Mouse (Mus musculus): ENCODE measurements around the gene Ankrd13a. TPM values are rescaled to one million over a fixed set of nuclear protein-coding genes. Genes with fewer than 3 reads are reported as not detected.
"Not testable (repeated sequence)": the region's sequence is repeated elsewhere in the genome, so short reads cannot be mapped to it uniquely, and the experiment has no call there.

Gene Ankrd13a
- polyA plus RNA-seq, 1 experiment from 2014 or later = 37.6 TPM

GRCm38 (mm10) chr5:114818124-114818523, 43.6 kb downstream of the Ankrd13a start:
- no peaks in the 10 kb centered on the region for H3K27me3 ChIP-seq (ENCODE audit: control insufficient read depth, insufficient read depth, low read length)
- no peaks in the 10 kb centered on the region for H3K9me3 ChIP-seq (replicated peaks; ENCODE audit: control insufficient read depth, low read length)
- H3K4me1 ChIP-seq (ENCODE audit: control insufficient read depth, insufficient read depth, low read length) = no peaks in the 10 kb centered on the region
- H3K36me3 ChIP-seq (ENCODE audit: control insufficient read depth, insufficient read depth, low read length) = no peaks in the 10 kb centered on the region
- no peak for ATAC-seq (replicated peaks; ENCODE audit: insufficient number of reproducible peaks, low FRiP score, low TSS enrichment)
- H3K4me2 ChIP-seq = no peak overlapping the region
- H3K27ac ChIP-seq (ENCODE audit: low read depth, low read length) = no peak overlapping the region
- H3K9ac ChIP-seq (ENCODE audit: low read depth, low read length) = no peak overlapping the region
- 70% methylated on average over 10 of the region's 11 CpGs for WGBS (ENCODE audit: insufficient replicate concordance)
- H3K4me3 ChIP-seq (ENCODE audit: low read depth, low read length) = no peak overlapping the region

GRCm38 (mm10) chr5:114822796-114823688, 48.6 kb downstream of the Ankrd13a start, which contains the start of gene 1500011B03Rik:
TSS of gene 1500011B03Rik (minus strand) at chr5:114823468.
- peak; percentile 69 for ATAC-seq (replicated peaks; ENCODE audit: insufficient number of reproducible peaks, low FRiP score, low TSS enrichment)
- Histone ChIP-seq H3K27ac (ENCODE audit: low read depth, low read length) (peak within 1 kb of the TSS; percentile 54), H3K4me1 (ENCODE audit: control insufficient read depth, insufficient read depth, low read length) (peaks cover 2% of the 10 kb centered on the region; the same call in 1 of the 2 replicates), H3K9me3 (replicated peaks; ENCODE audit: control insufficient read depth, low read length) (no peaks in the 10 kb centered on the region), H3K4me3 (ENCODE audit: low read depth, low read length) (peak within 1 kb of the TSS; percentile 82), H3K36me3 (ENCODE audit: control insufficient read depth, insufficient read depth, low read length) (no peaks in the 10 kb centered on the region), H3K27me3 (ENCODE audit: control insufficient read depth, insufficient read depth, low read length) (no peaks in the 10 kb centered on the region), H3K9ac (ENCODE audit: low read depth, low read length) (peak within 1 kb of the TSS; percentile 74), H3K4me2 (peak within 1 kb of the TSS; percentile 78)
- WGBS (ENCODE audit: insufficient replicate concordance) = 8% methylated on average over 53 of the region's 53 CpGs

DNA sequence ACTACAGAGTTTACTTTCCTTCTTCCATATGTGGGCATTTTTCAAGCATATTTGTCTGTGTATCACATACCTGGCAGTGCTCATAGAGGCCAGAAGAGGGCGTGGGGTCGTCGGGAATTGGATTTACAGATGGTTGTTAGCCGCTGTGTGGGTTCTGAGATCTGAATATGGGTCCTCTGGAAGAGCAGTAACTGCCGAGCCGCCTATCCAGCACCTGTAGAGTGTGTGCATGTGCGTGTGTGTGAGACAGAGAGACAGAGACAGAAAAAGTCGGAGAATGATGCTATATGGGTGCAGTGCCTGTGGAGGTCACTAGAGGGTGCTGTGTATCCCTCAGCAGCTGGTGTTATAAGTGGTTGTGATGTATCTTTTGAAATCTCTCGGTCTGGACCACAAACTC, 49.7 kb downstream of the Ankrd13a start:
- no peak overlapping the region for H3K9ac ChIP-seq (ENCODE audit: low read depth, low read length)
- WGBS (ENCODE audit: insufficient replicate concordance) = 16% methylated on average over 9 of the region's 9 CpGs
- 0 out of 2 replicates have a peak overlapping the region, but pooled peaks have one; percentile 0 for H3K4me3 ChIP-seq (ENCODE audit: low read depth, low read length)
- H3K36me3 ChIP-seq (ENCODE audit: control insufficient read depth, insufficient read depth, low read length) = no peaks in the 10 kb centered on the region
- H3K4me2 ChIP-seq = no peak overlapping the region
- no peaks in the 10 kb centered on the region for H3K9me3 ChIP-seq (replicated peaks; ENCODE audit: control insufficient read depth, low read length)
- peaks cover 2% of the 10 kb centered on the region; the same call in 1 of the 2 replicates for H3K4me1 ChIP-seq (ENCODE audit: control insufficient read depth, insufficient read depth, low read length)
- H3K27me3 ChIP-seq (ENCODE audit: control insufficient read depth, insufficient read depth, low read length) = no peaks in the 10 kb centered on the region
- ATAC-seq (replicated peaks; ENCODE audit: insufficient number of reproducible peaks, low FRiP score, low TSS enrichment) = no peak
- no peak overlapping the region for H3K27ac ChIP-seq (ENCODE audit: low read depth, low read length)

DNA sequence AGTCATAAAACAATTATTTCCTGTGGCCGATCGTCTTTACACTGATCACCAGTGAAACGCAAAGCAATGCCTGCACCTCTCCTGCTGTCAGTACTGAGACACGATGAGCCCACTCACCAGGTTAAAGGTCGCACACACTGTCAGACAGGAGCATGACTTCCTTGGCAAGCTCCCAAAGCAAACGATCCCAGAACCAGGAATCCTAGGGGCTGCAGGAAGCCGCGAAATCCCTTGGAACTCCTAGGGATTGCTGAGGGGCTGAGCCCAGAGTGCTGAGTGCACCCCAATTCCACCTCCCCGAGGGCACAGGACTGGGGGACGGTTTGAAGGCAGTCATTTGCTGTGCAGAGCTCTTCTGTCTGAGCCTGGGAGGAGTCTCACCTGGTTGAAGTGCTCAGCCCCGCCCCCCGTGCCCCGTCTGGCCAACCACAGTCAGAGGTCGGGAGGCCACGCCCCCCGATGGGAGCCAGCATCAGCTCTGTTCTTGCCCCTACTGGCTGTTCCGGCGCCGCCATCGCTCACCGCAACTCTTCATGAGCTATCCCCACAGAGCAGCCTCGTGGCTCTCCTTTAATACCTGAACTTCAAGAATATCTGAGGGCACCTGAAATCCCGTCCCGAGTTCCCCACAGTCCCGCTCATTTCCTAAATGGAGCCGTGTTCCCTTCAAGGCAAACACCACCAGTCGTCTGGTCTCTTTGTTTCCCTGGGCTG, 51.7 kb downstream of the Ankrd13a start:
- H3K4me3 ChIP-seq (ENCODE audit: low read depth, low read length) = peak overlapping the region; percentile 47
- peak; percentile 86 for ATAC-seq (replicated peaks; ENCODE audit: insufficient number of reproducible peaks, low FRiP score, low TSS enrichment)
- no peak overlapping the region for H3K27ac ChIP-seq (ENCODE audit: low read depth, low read length)
- H3K9ac ChIP-seq (ENCODE audit: low read depth, low read length) = peak overlapping the region; percentile 62
- peaks cover 2% of the 10 kb centered on the region; the same call in 1 of the 2 replicates for H3K4me1 ChIP-seq (ENCODE audit: control insufficient read depth, insufficient read depth, low read length)
- peak overlapping the region; percentile 79 for H3K4me2 ChIP-seq
- no peaks in the 10 kb centered on the region for H3K9me3 ChIP-seq (replicated peaks; ENCODE audit: control insufficient read depth, low read length)
- no peaks in the 10 kb centered on the region for H3K36me3 ChIP-seq (ENCODE audit: control insufficient read depth, insufficient read depth, low read length)
- H3K27me3 ChIP-seq (ENCODE audit: control insufficient read depth, insufficient read depth, low read length) = no peaks in the 10 kb centered on the region
- 9% methylated on average over 27 of the region's 27 CpGs for WGBS (ENCODE audit: insufficient replicate concordance)

DNA sequence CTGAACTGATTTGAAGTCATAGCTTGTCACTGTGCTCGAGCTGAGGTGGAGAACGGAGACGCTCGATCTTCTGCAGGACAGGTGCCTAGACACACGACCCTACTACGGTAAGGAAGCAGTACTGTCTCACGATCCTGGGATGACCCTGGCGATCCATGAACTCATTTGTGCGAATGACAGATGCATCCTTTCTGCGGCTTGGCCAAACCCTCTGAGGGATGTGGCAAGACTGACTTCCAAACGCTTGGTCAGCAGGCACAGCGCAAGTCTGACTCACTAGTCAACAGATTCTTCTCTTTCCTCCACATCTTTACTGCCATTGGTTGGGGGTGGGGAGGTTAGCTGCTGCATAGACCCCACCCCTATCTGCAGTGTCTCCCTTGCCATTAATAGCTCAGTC, 53.0 kb downstream of the Ankrd13a start:
- H3K27ac ChIP-seq (ENCODE audit: low read depth, low read length) = no peak overlapping the region
- H3K9me3 ChIP-seq (replicated peaks; ENCODE audit: control insufficient read depth, low read length) = no peaks in the 10 kb centered on the region
- H3K4me1 ChIP-seq (ENCODE audit: control insufficient read depth, insufficient read depth, low read length) = peaks cover 2% of the 10 kb centered on the region; the same call in 1 of the 2 replicates
- 86% methylated on average over 12 of the region's 12 CpGs for WGBS (ENCODE audit: insufficient replicate concordance)
- H3K36me3 ChIP-seq (ENCODE audit: control insufficient read depth, insufficient read depth, low read length) = no peaks in the 10 kb centered on the region
- no peak overlapping the region for H3K4me3 ChIP-seq (ENCODE audit: low read depth, low read length)
- ATAC-seq (replicated peaks; ENCODE audit: insufficient number of reproducible peaks, low FRiP score, low TSS enrichment) = no peak
- H3K27me3 ChIP-seq (ENCODE audit: control insufficient read depth, insufficient read depth, low read length) = no peaks in the 10 kb centered on the region
- H3K4me2 ChIP-seq = no peak overlapping the region
- H3K9ac ChIP-seq (ENCODE audit: low read depth, low read length) = no peak overlapping the region

DNA sequence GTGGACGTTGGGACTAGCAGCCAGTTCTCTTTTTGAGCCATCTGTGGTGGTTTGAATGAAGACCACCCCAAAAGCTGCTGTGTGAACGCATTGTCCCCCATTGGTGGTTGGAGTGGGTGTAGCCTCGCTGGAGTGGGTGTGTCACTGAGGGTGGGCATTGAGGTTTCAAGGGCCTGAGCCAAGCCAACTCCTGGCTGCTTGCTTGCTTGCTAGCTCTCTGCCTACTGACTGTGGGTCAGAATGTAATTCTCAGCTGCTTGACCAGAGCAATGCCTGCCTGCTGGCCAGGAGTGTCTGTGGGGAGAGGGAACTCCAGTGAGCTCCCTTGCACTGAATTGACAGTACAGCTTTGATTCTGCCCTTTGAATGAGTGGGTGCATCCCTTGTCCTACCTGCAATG, 55.3 kb downstream of the Ankrd13a start:
- Histone ChIP-seq H3K9ac (ENCODE audit: low read depth, low read length) (no peak overlapping the region), H3K4me1 (ENCODE audit: control insufficient read depth, insufficient read depth, low read length) (peaks cover 2% of the 10 kb centered on the region; the same call in 1 of the 2 replicates), H3K27ac (ENCODE audit: low read depth, low read length) (no peak overlapping the region), H3K4me2 (no peak overlapping the region), H3K27me3 (ENCODE audit: control insufficient read depth, insufficient read depth, low read length) (no peaks in the 10 kb centered on the region), H3K4me3 (ENCODE audit: low read depth, low read length) (no peak overlapping the region), H3K36me3 (ENCODE audit: control insufficient read depth, insufficient read depth, low read length) (no peaks in the 10 kb centered on the region), H3K9me3 (replicated peaks; ENCODE audit: control insufficient read depth, low read length) (no peaks in the 10 kb centered on the region)
- no peak for ATAC-seq (replicated peaks; ENCODE audit: insufficient number of reproducible peaks, low FRiP score, low TSS enrichment)
- WGBS (ENCODE audit: insufficient replicate concordance) = 58% methylated on average over 3 of the region's 3 CpGs

DNA sequence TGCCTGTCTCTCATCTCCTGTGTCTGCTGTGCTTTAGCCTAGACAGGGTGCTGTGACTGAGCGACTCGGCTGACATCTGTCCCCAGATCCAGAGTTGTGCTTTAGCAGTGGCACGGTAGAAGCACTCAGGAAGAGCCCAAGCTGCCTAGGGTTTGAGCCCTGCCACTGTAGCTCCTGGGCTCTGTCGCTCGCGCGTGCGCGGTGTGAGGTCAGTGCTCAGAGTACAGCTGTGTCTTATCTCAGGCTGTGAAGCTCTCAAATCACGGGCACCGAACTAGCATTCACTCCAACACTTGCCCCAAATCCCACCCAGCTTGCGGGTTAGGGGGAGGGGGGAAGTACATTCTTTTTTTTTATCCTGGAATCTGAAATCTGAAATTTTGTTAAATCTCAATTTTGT, 62.4 kb downstream of the Ankrd13a start:
- H3K27ac ChIP-seq (ENCODE audit: low read depth, low read length) = no peak overlapping the region
- no peak overlapping the region for H3K4me2 ChIP-seq
- 26% methylated on average over 12 of the region's 12 CpGs for WGBS (ENCODE audit: insufficient replicate concordance)
- H3K9ac ChIP-seq (ENCODE audit: low read depth, low read length) = no peak overlapping the region
- H3K27me3 ChIP-seq (ENCODE audit: control insufficient read depth, insufficient read depth, low read length) = no peaks in the 10 kb centered on the region
- no peaks in the 10 kb centered on the region for H3K9me3 ChIP-seq (replicated peaks; ENCODE audit: control insufficient read depth, low read length)
- H3K4me1 ChIP-seq (ENCODE audit: control insufficient read depth, insufficient read depth, low read length) = no peaks in the 10 kb centered on the region
- no peak overlapping the region for H3K4me3 ChIP-seq (ENCODE audit: low read depth, low read length)
- ATAC-seq (replicated peaks; ENCODE audit: insufficient number of reproducible peaks, low FRiP score, low TSS enrichment) = no peak
- no peaks in the 10 kb centered on the region for H3K36me3 ChIP-seq (ENCODE audit: control insufficient read depth, insufficient read depth, low read length)

GRCm38 (mm10) chr5:114840481-114840880, 66.0 kb downstream of the Ankrd13a start:
- H3K9me3 ChIP-seq (replicated peaks; ENCODE audit: control insufficient read depth, low read length); H3K9ac ChIP-seq (ENCODE audit: low read depth, low read length); H3K27ac ChIP-seq (ENCODE audit: low read depth, low read length); H3K4me3 ChIP-seq (ENCODE audit: low read depth, low read length); H3K4me1 ChIP-seq (ENCODE audit: control insufficient read depth, insufficient read depth, low read length); H3K27me3 ChIP-seq (ENCODE audit: control insufficient read depth, insufficient read depth, low read length); H3K4me2 ChIP-seq; H3K36me3 ChIP-seq (ENCODE audit: control insufficient read depth, insufficient read depth, low read length); ATAC-seq (replicated peaks; ENCODE audit: insufficient number of reproducible peaks, low FRiP score, low TSS enrichment): not testable (repeated sequence)
- 63% methylated on average over 5 of the region's 5 CpGs for WGBS (ENCODE audit: insufficient replicate concordance)

Measured in heart, embryonic 11.5 days (tissue).